Mouse (Mus musculus) frontal cortex, postnatal 10 days (tissue): Measurements from ENCODE around the gene Kmt2b.

Experiments used
- DNase-seq, 2 experiments: peaks; one replicate each; pipeline ENCODE4 v3.0.0; 2022; ENCODE audit warnings: low spot score in 2 of 2, mixed read lengths in 1 of 2

Gene Kmt2b

DNA sequence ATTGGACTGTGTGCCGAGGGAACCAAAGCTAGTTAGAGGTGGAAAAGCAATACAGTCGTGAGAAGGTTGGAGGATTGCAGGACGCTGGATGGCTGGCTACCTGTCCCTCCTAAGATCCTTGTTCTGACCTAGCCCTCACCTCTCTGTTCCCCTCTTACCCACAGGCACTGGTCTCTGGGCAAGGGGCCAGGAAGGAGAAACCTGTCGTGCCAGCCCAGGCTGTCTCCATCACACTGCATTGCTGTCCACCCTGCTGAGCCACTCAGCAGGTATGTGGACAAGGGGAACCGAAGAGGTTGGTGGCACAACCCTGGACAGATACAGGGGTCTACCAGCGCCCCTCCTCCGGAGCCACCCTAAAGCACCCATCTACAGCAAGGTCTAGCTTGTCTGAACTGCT, 12.1 kb upstream of the Kmt2b start:
- DNase-seq: no peak

DNA sequence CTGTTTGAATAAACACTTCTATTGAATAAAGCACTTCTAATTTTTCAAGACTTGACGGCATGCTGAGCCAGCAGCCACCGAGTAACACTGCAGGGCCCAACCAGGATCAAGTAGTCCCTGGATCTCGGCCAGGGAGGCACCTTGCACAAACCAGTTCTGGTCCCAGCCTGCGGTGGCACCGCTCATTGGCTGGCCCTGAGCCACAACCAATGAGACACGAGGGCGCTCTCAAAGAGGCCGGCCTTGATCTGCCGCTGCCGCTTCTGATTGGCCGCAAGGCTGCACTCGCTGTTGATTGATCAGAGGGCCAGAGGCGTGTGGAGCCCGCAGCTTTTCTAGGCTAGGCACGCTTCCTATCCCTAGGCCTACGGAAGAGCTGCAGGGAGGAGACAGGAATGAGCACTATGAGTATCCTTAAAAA, 11.4 kb upstream of the Kmt2b start:
- peak; percentile 87 to 89 for DNase-seq

DNA sequence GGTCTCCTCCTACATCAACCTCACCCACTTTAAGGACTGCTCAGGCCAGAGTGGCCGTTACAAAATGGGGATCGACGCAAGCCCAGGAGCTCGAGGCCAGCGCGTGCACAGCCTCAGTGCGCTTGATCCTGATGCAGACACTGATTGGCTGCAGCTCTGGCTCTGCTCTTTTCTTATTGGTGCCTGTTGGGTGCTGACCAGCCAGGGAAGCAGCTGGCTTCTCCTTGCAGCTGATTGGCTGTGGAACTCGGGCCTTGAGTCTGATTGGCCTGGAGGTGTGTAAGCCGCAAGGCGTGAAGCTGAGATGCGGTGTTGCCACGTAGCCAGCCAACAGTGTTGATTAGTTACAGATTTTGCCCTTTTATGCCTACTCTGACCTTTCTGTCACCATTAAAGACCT, 10.3 kb upstream of the Kmt2b start, which contains the start of gene Zbtb32:
Gene Zbtb32 (minus strand): TSS at position 124 of the 400 bp plus-strand sequence.
- no peak for DNase-seq

DNA sequence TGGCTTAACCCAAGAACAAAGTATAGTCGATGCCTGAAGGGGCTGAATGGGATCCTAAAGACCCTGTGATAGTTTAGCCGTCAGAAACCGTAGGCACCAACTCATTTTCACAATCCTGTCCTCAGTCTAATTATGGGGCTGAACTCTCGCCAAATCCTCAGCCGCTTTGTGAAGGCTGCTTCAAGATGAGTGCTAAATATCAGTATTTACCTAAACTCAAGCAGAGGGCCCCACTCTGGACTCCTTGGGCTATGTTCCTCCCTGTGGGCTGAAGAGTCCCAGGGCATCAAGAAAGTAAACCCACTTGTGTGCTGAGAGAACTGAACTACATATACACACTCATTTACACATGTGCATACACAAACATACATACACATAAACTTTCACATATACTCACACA, 8.3 kb upstream of the Kmt2b start:
- no peak for DNase-seq

DNA sequence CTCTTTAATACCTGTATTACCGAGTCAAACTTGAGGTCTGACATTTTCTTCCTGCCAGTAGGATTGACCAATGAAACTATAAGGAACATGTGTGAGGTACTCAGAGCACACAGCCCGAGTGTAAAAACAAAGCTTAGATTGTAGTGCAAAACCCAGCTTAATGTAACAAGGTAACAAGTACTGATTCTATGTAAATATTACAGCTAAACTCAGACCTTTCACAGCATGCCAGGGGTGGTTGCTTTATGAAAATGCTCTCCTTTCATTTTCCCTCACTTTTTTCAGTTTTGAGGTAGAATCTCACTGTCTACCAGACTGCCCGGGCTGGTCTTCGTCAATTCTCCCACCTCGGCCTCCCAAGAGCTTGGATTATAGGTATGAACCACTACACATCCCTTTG, 7.6 kb upstream of the Kmt2b start:
- DNase-seq: no peak

DNA sequence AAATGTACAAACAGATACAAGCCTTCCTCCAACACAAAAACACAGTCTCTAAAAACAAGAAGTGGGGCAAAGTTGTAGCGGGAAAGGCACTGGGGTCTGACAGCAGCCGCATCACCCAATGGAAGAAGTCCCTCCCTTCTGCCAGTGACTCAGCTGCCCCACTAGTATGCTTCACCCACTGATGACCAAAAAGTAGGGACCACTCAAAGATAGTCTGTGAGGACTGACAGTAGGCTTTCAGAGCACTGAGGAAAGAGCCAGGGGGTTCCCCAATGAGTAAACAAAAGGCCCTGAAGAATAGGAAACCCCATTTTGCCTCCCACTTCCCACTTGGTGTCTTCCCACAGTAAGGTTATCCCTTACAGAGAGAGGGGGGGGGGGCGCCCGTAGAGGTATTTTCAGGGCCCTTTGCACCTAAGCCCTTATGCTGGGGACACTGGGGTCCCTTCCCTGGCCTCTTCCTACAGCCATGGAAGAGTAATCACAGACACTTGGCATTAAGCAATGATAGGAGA, 6.0 kb upstream of the Kmt2b start:
- no peak for DNase-seq

DNA sequence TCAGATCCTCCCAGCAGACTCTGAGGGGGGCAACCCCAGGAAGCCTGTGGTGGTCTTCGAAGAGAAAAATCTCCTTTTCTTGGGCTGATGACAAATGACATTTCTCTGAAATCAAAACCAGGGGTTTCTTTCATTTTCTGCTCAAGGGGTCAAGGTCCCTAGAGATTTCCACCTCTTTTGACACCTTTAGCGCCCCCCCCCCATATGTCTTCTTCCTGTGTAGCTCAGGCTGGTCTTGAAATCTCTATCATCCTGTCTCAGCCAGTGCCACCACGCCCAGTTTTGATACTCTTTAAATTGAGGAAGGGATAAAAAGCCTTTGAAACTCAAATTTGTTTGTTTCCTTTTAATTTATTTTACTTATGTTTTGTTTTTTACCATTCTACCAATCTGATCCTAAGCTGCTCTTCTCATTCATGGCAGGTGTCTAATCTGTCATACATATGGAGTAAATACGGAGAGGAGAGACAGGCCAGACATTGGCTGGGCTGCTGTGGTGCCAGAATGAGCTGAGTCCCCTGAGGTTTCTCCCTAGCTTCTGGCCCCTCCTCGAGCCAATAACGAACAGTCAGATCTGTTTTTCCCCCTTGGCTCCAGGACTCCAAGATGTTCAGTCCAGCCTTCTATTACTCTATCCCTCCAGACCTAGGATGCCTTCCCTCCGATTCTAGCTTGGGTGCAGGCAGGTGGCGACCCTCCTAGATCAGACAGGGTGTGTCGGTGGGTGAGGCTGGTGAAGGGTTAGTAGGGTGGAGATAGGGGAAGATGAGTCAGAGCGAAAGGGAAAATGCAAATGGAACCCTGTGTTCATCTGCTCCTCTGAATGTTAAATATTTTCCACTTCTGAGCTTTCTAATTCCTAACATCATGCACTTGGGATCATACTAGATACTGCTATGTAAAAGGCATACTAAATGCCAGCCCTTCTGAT, 5.3 kb upstream of the Kmt2b start:
- no peak for DNase-seq

DNA sequence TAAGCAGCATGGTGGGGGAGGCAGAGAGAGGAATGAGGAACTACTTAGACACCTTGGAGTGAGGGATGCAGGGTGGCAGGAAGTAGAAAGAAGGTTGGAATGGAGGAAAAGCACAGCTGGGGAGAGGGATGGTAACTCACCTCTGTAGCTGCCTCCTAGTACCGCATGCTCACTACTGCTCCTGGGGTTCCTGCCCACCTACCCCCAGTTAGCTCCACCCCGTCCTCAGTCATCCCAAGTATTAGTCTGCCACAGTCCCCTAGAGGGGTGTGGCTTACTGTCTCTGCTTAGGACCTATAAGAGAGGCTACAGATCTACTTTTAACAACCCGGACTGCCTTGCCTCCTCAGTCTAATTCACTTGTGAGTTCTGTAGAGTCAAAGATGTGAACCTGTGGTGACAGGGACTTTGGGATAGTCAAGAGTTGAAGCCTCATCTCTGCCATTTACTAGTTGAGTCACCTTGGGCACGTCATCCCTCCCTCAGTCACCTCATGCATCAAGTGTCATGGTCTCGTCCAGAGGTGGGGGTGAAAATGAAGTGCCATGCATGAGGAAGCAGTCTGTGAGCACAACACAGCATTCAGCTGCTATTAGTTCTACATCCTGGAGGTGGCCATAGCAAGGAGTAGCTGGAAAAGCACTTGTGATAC, 4.4 kb upstream of the Kmt2b start:
- no peak for DNase-seq

DNA sequence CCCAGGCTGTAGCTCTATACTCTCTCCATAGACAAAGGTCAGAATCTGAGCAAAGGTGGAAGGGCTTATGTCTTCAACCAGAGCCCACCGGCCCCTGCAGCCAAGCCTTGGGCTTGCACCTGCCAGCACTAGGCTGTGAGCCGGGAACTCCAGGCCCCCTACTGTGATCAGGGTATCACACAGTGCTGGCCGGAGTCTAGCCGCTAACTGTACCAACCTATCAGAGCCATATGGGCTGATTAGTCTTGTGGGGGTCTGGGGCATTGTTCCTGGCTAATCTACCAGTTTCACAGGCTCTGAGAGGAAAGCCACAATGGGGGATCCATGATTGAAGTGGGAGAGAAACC, 3.1 kb upstream of the Kmt2b start:
- no peak for DNase-seq

DNA sequence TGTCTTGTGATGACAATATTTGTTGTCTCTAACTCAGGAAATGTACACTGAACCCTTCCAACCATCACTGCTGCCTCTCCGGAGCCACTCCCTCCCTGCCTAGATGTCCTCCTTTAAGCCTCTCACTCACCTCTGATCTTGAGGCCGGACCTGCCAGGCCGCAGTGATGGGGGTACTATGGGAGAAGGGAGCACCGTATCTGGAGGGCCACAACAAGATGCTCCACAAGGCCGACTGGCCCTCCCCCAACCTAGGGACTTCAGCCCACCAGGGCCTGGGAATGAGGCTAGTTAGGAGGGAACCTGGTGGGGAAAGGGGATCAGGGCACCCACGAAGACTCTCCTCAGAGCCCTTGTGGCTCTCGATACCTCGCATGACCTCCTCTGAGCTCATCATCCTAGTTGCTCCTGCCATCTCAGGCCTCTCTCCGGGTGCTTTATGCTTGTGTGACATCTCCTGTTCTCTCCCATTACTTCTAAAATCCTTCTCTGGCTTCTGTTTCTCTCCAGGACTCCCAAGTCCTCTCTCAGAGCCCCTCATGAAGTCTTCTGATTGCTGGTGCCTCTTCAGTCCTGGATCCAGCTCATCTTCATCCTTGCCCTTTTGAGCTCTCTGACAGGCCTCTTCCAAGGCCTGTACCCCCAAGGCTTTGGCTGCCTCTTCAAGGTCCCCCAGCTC, 2.5 kb upstream of the Kmt2b start:
- no peak for DNase-seq

DNA sequence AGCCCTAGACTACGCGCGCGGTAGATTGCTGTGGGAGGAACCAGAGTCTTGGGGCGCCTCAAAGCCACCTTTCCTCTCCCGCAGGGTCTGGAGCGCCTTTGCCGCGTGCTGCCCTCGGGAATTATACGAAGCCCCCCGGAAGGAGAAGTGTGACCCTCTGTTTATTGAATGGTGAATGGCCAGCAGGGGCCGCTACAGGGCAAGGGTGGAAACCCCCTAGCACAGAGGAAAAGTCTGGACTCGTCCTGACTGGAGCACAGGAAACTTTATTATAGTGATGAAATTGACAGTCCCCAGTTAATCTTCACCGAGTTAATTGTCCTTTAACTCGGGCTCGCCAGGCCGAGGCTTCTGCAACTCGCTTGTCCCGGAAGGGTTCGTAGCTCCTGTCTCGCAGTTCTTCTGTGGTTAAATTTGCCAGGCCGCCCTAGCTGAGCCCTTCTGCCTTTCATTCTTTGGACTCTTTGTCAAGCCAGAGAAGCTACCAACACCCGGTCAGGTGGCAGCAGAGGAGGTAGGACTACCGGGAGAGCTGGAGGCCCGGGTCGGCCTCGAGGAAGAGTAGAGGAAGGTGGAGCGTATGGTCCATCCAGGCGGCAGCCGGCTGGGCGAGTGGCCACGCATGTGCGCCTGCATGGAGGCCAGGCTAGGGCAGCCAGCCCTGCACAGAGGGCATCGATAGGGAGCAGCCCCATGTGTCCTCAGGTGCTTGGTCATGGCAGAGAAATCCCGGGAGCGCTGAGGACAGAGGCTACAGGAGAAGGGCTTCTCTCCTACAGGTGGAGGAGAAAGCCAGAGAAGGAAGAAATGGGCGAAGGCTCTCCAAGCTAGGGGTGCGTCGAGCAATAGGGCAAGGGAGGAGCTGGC, 1.1 kb upstream of the Kmt2b start:
- peak; percentile 61 to 85 for DNase-seq

DNA sequence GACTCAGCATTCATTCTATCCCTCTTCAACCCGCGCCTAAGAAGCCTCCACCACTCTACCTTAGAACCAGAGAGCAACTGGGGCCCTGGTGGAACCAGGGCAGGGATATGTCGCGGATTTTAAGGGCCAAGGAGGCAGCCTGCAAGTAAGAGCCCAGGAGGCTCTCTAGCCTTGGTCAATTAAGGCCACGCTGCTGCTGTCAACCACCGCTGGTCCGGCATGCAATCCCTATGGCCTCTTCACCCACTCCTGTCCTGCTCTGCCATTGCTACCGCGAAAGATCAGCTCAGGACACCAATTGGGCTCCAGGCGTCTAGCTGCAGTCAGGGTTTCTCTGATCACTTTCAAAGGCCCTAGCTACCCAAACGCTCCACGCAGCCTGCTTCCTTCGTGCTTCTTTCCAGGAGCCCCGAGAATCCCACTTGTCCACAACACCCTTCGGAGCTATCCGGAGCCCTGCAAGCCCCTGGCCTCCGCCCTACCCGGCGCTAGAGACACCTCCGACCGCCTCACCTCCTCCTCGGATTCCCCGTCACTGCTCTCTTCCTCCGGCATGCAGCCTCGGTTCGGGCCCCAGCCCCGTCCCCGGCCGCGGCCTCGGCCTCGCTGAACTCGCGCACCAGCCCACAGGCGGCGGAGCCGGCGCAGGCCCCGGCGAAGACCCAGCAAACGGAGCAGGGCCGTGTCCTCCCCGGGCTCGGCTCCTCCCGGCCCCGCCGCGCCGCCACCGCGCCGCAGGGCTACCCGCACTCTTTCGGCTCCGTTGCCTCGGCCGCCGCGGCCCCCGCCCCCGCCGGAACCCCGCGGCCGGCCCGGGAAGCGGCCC, 471 bp downstream of the Kmt2b start:
- peak; percentile 55 to 68 for DNase-seq

DNA sequence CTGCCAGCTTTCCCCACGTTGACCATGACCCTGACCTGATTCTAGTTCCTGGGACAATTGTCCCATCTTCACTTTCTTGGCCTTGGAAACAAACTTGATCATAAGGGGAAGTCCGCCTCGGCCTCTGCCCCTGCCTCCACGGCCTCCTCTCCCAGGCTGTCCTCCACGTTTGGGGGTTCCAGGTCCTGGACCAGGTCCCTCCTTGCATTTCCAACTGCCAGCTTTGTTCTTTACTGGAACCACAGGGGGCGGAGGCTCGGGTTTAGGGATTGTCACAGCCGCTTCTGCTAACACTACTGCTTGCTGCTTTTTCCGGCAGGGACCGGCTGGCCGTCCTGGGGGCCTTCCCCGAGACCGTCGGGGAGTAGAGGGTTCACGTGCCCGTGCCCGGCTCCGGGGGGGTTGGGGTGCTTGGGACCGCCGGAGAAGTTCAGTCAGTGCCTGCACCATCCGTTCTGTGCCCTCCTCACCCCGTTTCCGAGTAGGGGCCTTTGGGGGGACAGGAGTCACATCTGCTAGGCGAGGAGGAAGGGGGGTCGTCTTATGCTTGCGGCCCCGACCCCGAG, 2.0 kb downstream of the Kmt2b start:
- DNase-seq: no peak

DNA sequence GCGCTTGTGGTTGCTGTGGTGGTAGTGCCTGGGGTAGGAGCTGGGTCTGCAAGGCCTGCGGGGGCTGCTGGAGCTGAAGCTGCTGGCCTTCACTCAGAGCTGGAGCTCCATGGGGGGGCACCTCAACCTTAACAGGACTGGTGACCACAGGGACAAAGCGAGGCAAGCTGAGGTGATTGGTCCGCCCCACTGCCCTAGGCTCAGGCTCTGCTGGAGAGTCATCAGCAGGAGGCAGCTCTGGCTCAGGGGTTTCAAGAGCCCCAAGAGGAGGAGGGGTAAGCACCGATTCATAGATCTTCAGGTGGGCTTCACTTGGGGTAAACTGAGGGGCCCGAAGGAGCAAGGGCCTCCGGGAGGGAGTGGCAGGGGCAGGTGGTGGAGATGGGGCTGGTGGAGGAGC, 3.4 kb downstream of the Kmt2b start:
- no peak for DNase-seq

DNA sequence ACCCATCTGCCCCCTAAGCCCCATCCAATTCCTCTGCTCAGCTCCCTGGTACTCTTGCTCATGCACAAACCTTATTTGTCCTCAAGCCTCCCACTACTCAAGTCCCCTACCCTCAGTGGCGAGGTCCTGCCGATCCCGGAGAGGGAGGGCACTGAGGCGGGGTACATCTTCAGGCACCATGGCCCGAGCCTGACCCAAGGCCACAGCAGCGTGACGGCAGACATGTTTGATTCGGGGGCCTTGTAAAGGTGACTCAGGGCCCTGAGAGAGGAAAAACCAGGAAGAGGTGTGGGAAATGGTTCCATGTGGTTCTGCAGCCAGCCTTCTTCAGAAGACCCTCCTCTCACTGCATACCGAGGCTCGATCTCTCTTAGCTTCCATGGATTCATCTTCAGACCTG, 4.2 kb downstream of the Kmt2b start:
- no peak for DNase-seq

DNA sequence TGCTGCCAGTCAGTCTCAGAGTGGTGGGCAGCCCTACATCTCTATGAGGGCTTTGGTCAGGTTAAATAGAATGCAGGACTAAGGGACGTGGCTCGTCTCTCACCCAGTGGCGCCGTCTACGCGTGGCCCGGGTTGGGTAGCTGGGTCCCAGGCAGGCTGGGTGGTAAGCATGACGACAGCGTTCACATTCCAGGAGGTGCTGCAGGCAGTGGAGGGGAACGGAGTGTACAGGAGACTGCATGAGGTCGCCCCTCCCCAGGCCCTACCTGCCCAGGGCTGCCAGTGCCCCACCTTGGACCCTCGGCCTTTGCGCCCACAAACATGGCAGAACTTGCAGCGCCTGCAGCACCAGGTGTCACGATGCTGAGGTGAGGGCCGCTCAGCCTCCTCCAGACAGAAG, 7.0 kb downstream of the Kmt2b start:
- no peak for DNase-seq

DNA sequence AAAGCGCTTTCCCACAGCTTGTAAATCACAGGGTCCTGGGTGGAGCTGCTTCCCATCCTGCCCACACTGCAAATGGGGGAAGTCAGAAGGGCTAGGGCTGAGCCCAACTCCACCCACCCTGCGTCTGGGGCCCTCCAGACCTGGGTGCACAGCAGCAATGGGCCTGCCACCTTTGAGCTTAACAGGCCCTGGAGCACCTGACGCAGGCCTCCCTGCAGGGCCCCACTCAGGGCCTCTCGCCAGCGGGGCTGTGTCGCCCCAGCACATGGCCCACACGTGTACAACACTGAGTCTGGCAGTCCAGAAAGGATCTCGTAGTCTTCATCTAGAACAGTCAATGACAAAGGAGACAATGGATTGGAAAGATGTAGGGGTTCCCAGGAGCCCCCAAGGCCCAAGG, 8.6 kb downstream of the Kmt2b start:
- no peak for DNase-seq

DNA sequence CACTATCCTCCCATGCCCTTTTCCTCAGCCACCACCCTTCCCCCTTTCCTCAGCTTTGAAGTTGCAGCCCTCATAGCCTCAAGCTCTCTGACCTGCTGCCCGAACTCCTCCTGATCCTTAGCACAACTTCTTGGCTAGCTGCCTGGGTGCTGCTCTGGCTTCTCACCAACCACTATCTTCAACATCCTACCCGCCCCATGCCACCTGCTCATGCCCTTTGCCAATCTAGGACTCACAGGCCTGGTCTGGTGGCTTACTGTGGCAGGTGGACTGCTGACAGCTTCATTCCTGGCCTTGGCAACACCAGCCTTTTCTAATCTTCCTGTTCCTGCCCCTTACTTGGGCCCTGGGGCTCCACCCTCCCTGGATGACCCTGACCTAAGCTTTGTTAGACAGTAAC, 15.6 kb downstream of the Kmt2b start:
- DNase-seq: no peak

DNA sequence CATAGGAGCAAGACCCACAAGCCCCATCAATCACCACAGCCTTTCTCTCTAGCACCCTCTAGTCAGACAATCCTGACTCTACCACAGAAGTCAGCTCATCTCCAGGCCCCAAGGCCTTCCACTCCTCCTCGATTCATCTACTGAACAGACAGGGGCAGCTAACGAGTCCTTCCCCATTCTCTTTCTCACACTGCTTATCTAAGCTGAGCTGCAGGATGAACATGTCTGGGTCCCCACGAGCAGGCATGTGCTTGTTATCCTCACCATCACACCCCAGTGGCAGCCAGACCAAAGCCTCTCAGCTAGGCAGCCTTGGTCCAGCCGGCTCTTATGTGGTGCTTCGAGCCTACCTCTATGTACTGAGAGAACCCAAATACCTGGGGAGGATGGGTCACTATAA, 16.1 kb downstream of the Kmt2b start:
- DNase-seq: no peak

DNA sequence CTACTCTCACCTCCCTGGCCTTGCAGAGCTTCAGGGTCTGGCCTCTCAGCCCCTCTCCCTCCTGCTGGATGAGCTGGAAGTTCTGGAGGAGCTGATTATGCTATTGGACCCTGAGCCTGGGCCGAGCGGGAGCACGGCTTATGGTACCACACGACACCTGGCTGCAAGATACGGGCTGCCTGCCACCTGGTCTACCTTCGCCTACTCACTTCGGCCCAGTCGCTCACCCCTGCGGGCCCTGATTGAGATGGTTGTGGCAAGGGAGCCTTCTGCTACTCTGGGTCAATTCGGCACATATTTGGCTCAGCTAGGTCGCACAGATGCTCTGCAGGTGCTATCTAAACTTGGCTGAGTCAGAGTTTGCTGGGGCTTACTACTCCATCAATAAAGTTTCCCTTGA, 21.0 kb downstream of the Kmt2b start:
- no peak for DNase-seq
